Mouse (Mus musculus) kidney, adult 2 months (tissue): ENCODE measurements around the gene Hint2. TPM values are rescaled to one million over a fixed set of nuclear protein-coding genes. Genes with fewer than 3 reads are reported as not detected.

ENCODE experiments used
- DNase-seq: peaks from one replicate; pipeline ENCODE4 v3.0.0; 2021
- H3K27ac ChIP-seq: fragments of 200-500 bp; 2 replicates; pipeline ENCODE4 v1.5.1; 2012; ENCODE audit warnings: low read depth, low read length, control low read depth, inconsistent platforms; ENCODE audit not compliant: insufficient read depth
- H3K27me3 ChIP-seq: fragments of 200-500 bp; replicated peaks from 2 replicates; pipeline ENCODE4 v1.6.1; 2012; ENCODE audit warnings: mild to moderate bottlenecking, moderate library complexity, low read length, inconsistent platforms; ENCODE audit not compliant: control insufficient read depth, insufficient read depth
- H3K36me3 ChIP-seq: fragments of 200-500 bp; 2 replicates; pipeline ENCODE4 v1.6.1; 2012; ENCODE audit warnings: mild to moderate bottlenecking, moderate library complexity, low read length, inconsistent platforms; ENCODE audit not compliant: control insufficient read depth, insufficient read depth
- H3K4me1 ChIP-seq: fragments of 200-500 bp; 2 replicates; pipeline ENCODE4 v1.6.1; 2011; ENCODE audit warnings: low read length; ENCODE audit not compliant: control insufficient read depth, insufficient read depth
- H3K4me3 ChIP-seq: fragments of 200-500 bp; 2 replicates; pipeline ENCODE4 v1.5.1; 2011; ENCODE audit warnings: mild to moderate bottlenecking, low read depth, low read length, control low read depth; ENCODE audit not compliant: insufficient read depth
- CTCF ChIP-seq: fragments of 200-500 bp; conservative IDR thresholded peaks from 2 replicates; pipeline ENCODE4 v1.5.1; 2011; ENCODE audit warnings: low read depth, mild to moderate bottlenecking, control low read depth, low read length, moderate library complexity, mixed read lengths; ENCODE audit not compliant: insufficient read depth, insufficient read length
- POLR2A ChIP-seq: fragments of 200-500 bp; IDR thresholded peaks from one replicate; pipeline ENCODE4 v1.6.1; 2011; ENCODE audit warnings: low read depth, low read length, control low read depth
- WGBS: fragments of 180-500 bp; shearing (Covaris S2); methylation state at CpG from one replicate; pipeline ENCODE4 v1.1.7; 2018; 5-methylcytosine and 5-hydroxymethylcytosine counted together
- polyA plus RNA-seq: library from polyadenylated mRNA; depleted of rRNA; stranded (reverse); fragments of >200 nt; gene quantifications from 2 replicates; pipeline ENCODE4 v1.2.3, GENCODE M21; 2012

Gene Hint2
- polyA plus RNA-seq, 1 experiment = 465 TPM

GRCm38 (mm10) chr4:43694439-43695248 lies 38.4 kb upstream of the Hint2 start:
- Histone ChIP-seq H3K27me3 (no peaks in the 10 kb centered on the region), H3K4me1 (peaks cover 2% of the 10 kb centered on the region; the same call in 1 of the 2 replicates), H3K27ac (no peak overlapping the region), H3K36me3 (no peaks in the 10 kb centered on the region), H3K4me3 (no peak overlapping the region)
- no peak for DNase-seq
- WGBS = 89% methylated on average over 1 of the region's 1 CpGs
- TF ChIP-seq CTCF (no peak), POLR2A (no peak)

- no peak overlapping the region for H3K4me3 ChIP-seq
- DNase-seq = peak; percentile 34
Measured at GRCm38 (mm10) chr4:43693806-43694241, 37.6 kb upstream of the Hint2 start.

GRCm38 (mm10) chr4:43691026-43691425 lies 34.8 kb upstream of the Hint2 start:
- H3K36me3 ChIP-seq = no peaks in the 10 kb centered on the region
- WGBS = 84% methylated on average over 5 of the region's 5 CpGs
- no peak for DNase-seq
- no peak overlapping the region for H3K4me3 ChIP-seq
- H3K27ac ChIP-seq = no peak overlapping the region
- H3K4me1 ChIP-seq = peaks cover 2% of the 10 kb centered on the region; the same call in 1 of the 2 replicates
- TF ChIP-seq CTCF (no peak), POLR2A (no peak)
- no peaks in the 10 kb centered on the region for H3K27me3 ChIP-seq

More at GRCm38 (mm10) chr4:43693806-43694241, 37.6 kb upstream of the Hint2 start:
- H3K27me3 ChIP-seq = no peaks in the 10 kb centered on the region
- no peak overlapping the region for H3K27ac ChIP-seq
- H3K4me1 ChIP-seq = peaks cover 2% of the 10 kb centered on the region; the same call in 1 of the 2 replicates
- WGBS = 70% methylated on average over 5 of the region's 5 CpGs
- H3K36me3 ChIP-seq = no peaks in the 10 kb centered on the region
- TF ChIP-seq CTCF = no peak
- TF ChIP-seq POLR2A = no peak

- no peaks in the 10 kb centered on the region for H3K36me3 ChIP-seq
- H3K4me1 ChIP-seq = no peaks in the 10 kb centered on the region
- WGBS = 93% methylated on average over 17 of the region's 17 CpGs
- H3K27ac ChIP-seq = no peak overlapping the region
- no peak for DNase-seq
- H3K27me3 ChIP-seq = no peaks in the 10 kb centered on the region
- no peak overlapping the region for H3K4me3 ChIP-seq
- TF ChIP-seq CTCF (no peak), POLR2A (no peak)
Measured at GRCm38 (mm10) chr4:43690021-43690420, 33.8 kb upstream of the Hint2 start.

GRCm38 (mm10) chr4:43679416-43680043 lies 23.3 kb upstream of the Hint2 start:
- WGBS = 83% methylated on average over 7 of the region's 7 CpGs
- TF ChIP-seq CTCF (no peak), POLR2A (no peak)
- no peak overlapping the region for H3K27ac ChIP-seq
- no peak overlapping the region for H3K4me3 ChIP-seq
- H3K36me3 ChIP-seq = no peaks in the 10 kb centered on the region
- peak; percentile 61 for DNase-seq
- 0 out of 2 replicates have a peak, but pooled peaks cover 6% of the 10 kb centered on the region for H3K4me1 ChIP-seq
- H3K27me3 ChIP-seq = no peaks in the 10 kb centered on the region

GRCm38 (mm10) chr4:43678541-43678940 lies 22.3 kb upstream of the Hint2 start:
- Histone ChIP-seq H3K4me3 (no peak overlapping the region), H3K36me3 (no peaks in the 10 kb centered on the region), H3K27ac (no peak overlapping the region), H3K4me1 (0 out of 2 replicates have a peak, but pooled peaks cover 6% of the 10 kb centered on the region), H3K27me3 (no peaks in the 10 kb centered on the region)
- WGBS = 92% methylated on average over 6 of the region's 6 CpGs
- DNase-seq = no peak
- TF ChIP-seq CTCF = no peak
- TF ChIP-seq POLR2A = no peak

- WGBS = 67% methylated on average over 4 of the region's 4 CpGs
- no peaks in the 10 kb centered on the region for H3K36me3 ChIP-seq
- no peaks in the 10 kb centered on the region for H3K27me3 ChIP-seq
- TF ChIP-seq POLR2A = no peak
- no peak for TF ChIP-seq CTCF
- no peak for DNase-seq
- peaks cover 10% of the 10 kb centered on the region; the same call in 1 of the 2 replicates for H3K4me1 ChIP-seq
- H3K27ac ChIP-seq = no peak overlapping the region
- no peak overlapping the region for H3K4me3 ChIP-seq
Measured at GRCm38 (mm10) chr4:43675608-43676007, 19.3 kb upstream of the Hint2 start.
